In genomic region chr7:109169505-109170440, GRCm38 (mm10) we compare ENCODE assay signal across 8 mouse cellular contexts. TPM values are rescaled to one million over a fixed set of nuclear protein-coding genes. Genes with fewer than 3 reads are reported as not detected.
DNase-seq lines count a peak whose midpoint lies in the region; ATAC-seq lines count a peak whose summit lies in the region.

No protein-coding gene starts in this region.

- no peaks in the 10 kb centered on the region for H3K36me3 ChIP-seq in heart, embryonic 12.5 days

- no peaks in the 10 kb centered on the region; the same call in 1 of the 2 replicates for H3K9me3 ChIP-seq in heart, embryonic 12.5 days (replicated peaks)

- H3K27me3 ChIP-seq in heart, embryonic 12.5 days (replicated peaks), result peaks cover 84% of the 10 kb centered on the region

- under 1% methylated on average over 69 of the region's 72 CpGs for WGBS in heart, embryonic 12.5 days

- H3K9ac ChIP-seq in heart, embryonic 12.5 days, result peak overlapping the region; percentile 60; the same call in 1 of the 2 replicates

- peak overlapping the region; percentile 49 for H3K4me3 ChIP-seq in heart, embryonic 12.5 days

- intact Hi-C loops in left cerebral cortex, postnatal 25 days (cut with DNase I), result loop anchor here (1.0 to 2.0 kb wide), 2 partner anchors 30 to 71 kb away; no protein-coding TSS in a partner anchor

- peak; percentile 35 for ATAC-seq in frontal cortex, adult (ENCODE audit: low TSS enrichment)
- no peak for ATAC-seq in heart, embryonic 12.5 days (ENCODE audit: insufficient number of reproducible peaks, low FRiP score)

- H3K4me1 ChIP-seq in heart, embryonic 12.5 days (replicated peaks), result peaks cover 9% of the 10 kb centered on the region

- DNase-seq in frontal cortex, postnatal 14 days (ENCODE audit: low spot score in 2 of 2), result no peak
- peak; percentile 26 for DNase-seq in urinary bladder, postnatal 25 days (ENCODE audit: low spot score)
- no peak for DNase-seq in urinary bladder, postnatal 4 days (ENCODE audit: low spot score in 2 of 2)
- DNase-seq in left cerebral cortex, postnatal 25 days (ENCODE audit: low spot score in 2 of 2), result peak; percentile 26 to 39
- peak; percentile 75 for DNase-seq in neural tube, embryonic 10.5 days (ENCODE audit: extremely low spot score, low spot score)
- DNase-seq in thymus, postnatal 36 days, result no peak

- H3K4me2 ChIP-seq in heart, embryonic 12.5 days, result peak overlapping the region; percentile 98

- H3K27ac ChIP-seq in heart, embryonic 12.5 days (ENCODE audit: poor library complexity, severe bottlenecking), result no peak overlapping the region

RNA-seq across cellular contexts. Expression of gene Lmo1, which starts 5.2 kb away (rescaled TPM):
- polyA plus RNA-seq in heart, embryonic 12.5 days (2016; fragmentation: Nextera tagmentation; extraction: Ambion mirVana), result 1.6 and 2.0 TPM in 2 replicates
- 10 to 100 TPM; 12.0 to 19.0 TPM for total RNA-seq in left cerebral cortex, postnatal 25 days (2021)

Comparison
In these comparisons a context has a peak if more than half of its experiments do, and no peak if none do; other contexts are left out.
1. DNase-seq: peak in urinary bladder, postnatal 25 days (single experiment), left cerebral cortex, postnatal 25 days (2 of 2) and neural tube, embryonic 10.5 days (single experiment); none in frontal cortex, postnatal 14 days (0 of 2), urinary bladder, postnatal 4 days (0 of 2) and thymus, postnatal 36 days (0 of 2).